Mouse (Mus musculus) lung, adult 10 weeks (tissue): ENCODE measurements around the gene Pld6. TPM values are rescaled to one million over a fixed set of nuclear protein-coding genes. Genes with fewer than 3 reads are reported as not detected.

Experiments
- polyA plus RNA-seq: library from polyadenylated mRNA; stranded (reverse); fragments of 350-450 nt; fragmentation: Illumina TruSeq; extraction: RNeasy Lipid Tissue Mini Kit (QIAGEN cat#74804); gene quantifications from one replicate; pipeline ENCODE4 v1.2.3, GENCODE M21; 2014; ENCODE audit warnings: low read depth, low replicate concordance; ENCODE audit not compliant: insufficient read depth

The Pld6 gene
- 0.27 TPM for polyA plus RNA-seq

GRCm38 (mm10) chr11:59787199-59787781, at the start of gene Pld6:
Pld6 (minus strand) TSS chr11:59787645.

GRCm38 (mm10) chr11:59809670-59810474, 22.4 kb upstream of the Pld6 start, which contains the start of gene Flcn:
Flcn (minus strand) TSS chr11:59810016.

Other genes starting within 250 kb of the Pld6 start
- 0.93 TPM for gene Nlrp3, start 246.1 kb downstream of the Pld6 start, polyA plus RNA-seq
- gene Olfr222, start 211.4 kb downstream of the Pld6 start, polyA plus RNA-seq, result not detected
- not detected for gene Olfr223, start 194.4 kb downstream of the Pld6 start, polyA plus RNA-seq
- gene Mprip, start 126.3 kb downstream of the Pld6 start, polyA plus RNA-seq, result 166 TPM
- 19.0 TPM for gene Flcn, start 22.4 kb upstream of the Pld6 start, polyA plus RNA-seq
- gene Nt5m, start 51.8 kb upstream of the Pld6 start, polyA plus RNA-seq, result 12.8 TPM
- gene Cops3, start 52.2 kb upstream of the Pld6 start, polyA plus RNA-seq, result 49.2 TPM
- 15.4 TPM for gene Med9, start 160.6 kb upstream of the Pld6 start, polyA plus RNA-seq
- gene Rasd1, start 177.3 kb upstream of the Pld6 start, polyA plus RNA-seq, result 5.3 TPM